Mouse (Mus musculus) CH12.LX (cell line): Measurements from ENCODE around the gene Lrp6. TPM values are rescaled to one million over a fixed set of nuclear protein-coding genes. Genes with fewer than 3 reads are reported as not detected.

Experiments
- DNase-seq: peaks from one replicate; pipeline ENCODE4 v3.0.0-alpha.2; 2013; ENCODE audit errors: extremely low read depth
- H3K27ac ChIP-seq: 2 replicates; pipeline ENCODE4 v1.5.1; 2012; ENCODE audit warnings: low read depth, mild to moderate bottlenecking, control low read depth, moderate library complexity; ENCODE audit not compliant: insufficient read depth
- H3K27me3 ChIP-seq: replicated peaks from 2 replicates; pipeline ENCODE3; 2012; ENCODE audit warnings: inconsistent platforms
- H3K36me3 ChIP-seq, 2 experiments: replicated peaks in 1 of 2; 2 replicates each; pipeline versions ENCODE3 to v1.6.1; 2012; ENCODE audit warnings: inconsistent platforms in 1 of 2, low read length in 1 of 2, mild to moderate bottlenecking in 1 of 2, mixed read lengths in 1 of 2, moderate library complexity in 1 of 2; ENCODE audit not compliant: control insufficient read depth in 1 of 2, insufficient read depth in 1 of 2
- H3K4me1 ChIP-seq, 2 experiments: 2 replicates each; pipeline ENCODE4 v1.6.1; 2012; ENCODE audit warnings: inconsistent platforms in 1 of 2, moderate library complexity in 1 of 2; ENCODE audit not compliant: insufficient read depth in 2 of 2, control insufficient read depth in 1 of 2
- H3K4me2 ChIP-seq: 2 replicates; pipeline ENCODE4 v1.6.1; 2012; ENCODE audit warnings: low read depth, mild to moderate bottlenecking, control low read depth; ENCODE audit not compliant: poor library complexity, insufficient read depth, severe bottlenecking
- H3K4me3 ChIP-seq, 3 experiments: fragments of 150-350 bp in 1 of 3; sonication (generic) in 1 of 3; replicated peaks in 1 of 3; 2 replicates each; pipeline versions ENCODE3 to v1.5.1; 2011 to 2012; ENCODE audit warnings: low read depth in 2 of 3, low read length in 2 of 3, mild to moderate bottlenecking in 2 of 3, moderate library complexity in 2 of 3, control low read depth in 1 of 3, improper control_type of control experiment in 1 of 3, inconsistent platforms in 1 of 3, mixed read lengths in 1 of 3; ENCODE audit not compliant: poor library complexity in 1 of 3
- H3K79me2 ChIP-seq: replicated peaks from 2 replicates; pipeline ENCODE4 v1.6.1; 2012; ENCODE audit warnings: mild to moderate bottlenecking, moderate library complexity; ENCODE audit not compliant: control insufficient read depth, poor library complexity, insufficient read depth, severe bottlenecking; ENCODE audit errors: extremely low read depth
- H3K9ac ChIP-seq: 2 replicates; pipeline ENCODE4 v1.6.1; 2012; ENCODE audit warnings: low read depth, mild to moderate bottlenecking, control low read depth, moderate library complexity; ENCODE audit not compliant: insufficient read depth
- H3K9me3 ChIP-seq: replicated peaks from 2 replicates; pipeline ENCODE3; 2012; ENCODE audit warnings: low read length, inconsistent platforms, mixed read lengths
- BHLHE40 ChIP-seq: IDR thresholded peaks from 2 replicates; pipeline ENCODE4 v1.6.1; 2011; ENCODE audit warnings: mild to moderate bottlenecking, low read depth, low read length, improper control_type of control experiment
- CHD2 ChIP-seq: IDR thresholded peaks from 2 replicates; pipeline ENCODE4 v1.6.1; 2011; ENCODE audit warnings: low read length, improper control_type of control experiment
- CTCF ChIP-seq, 2 experiments: IDR thresholded peaks in 1 of 2; conservative IDR thresholded peaks in 1 of 2; 2 replicates each; pipeline ENCODE4 v1.5.1; 2011 to 2012; ENCODE audit warnings: low read depth in 2 of 2, low read length in 2 of 2, improper control_type of control experiment in 1 of 2, inconsistent platforms in 1 of 2, mild to moderate bottlenecking in 1 of 2, moderate library complexity in 1 of 2
- ELF1 ChIP-seq: IDR thresholded peaks from 2 replicates; pipeline ENCODE4 v1.6.1; 2014; ENCODE audit warnings: low read depth, mild to moderate bottlenecking, inconsistent platforms, low read length, improper control_type of control experiment
- GABPA ChIP-seq: IDR thresholded peaks from 2 replicates; pipeline ENCODE4 v1.6.1; 2012; ENCODE audit warnings: low read depth, low read length, improper control_type of control experiment, inconsistent platforms; ENCODE audit not compliant: insufficient replicate concordance
- IRF4 ChIP-seq: IDR thresholded peaks from 2 replicates; pipeline ENCODE4 v1.6.1; 2014; ENCODE audit warnings: low read depth, mild to moderate bottlenecking, inconsistent platforms, low read length, improper control_type of control experiment
- MAFK ChIP-seq: IDR thresholded peaks from 2 replicates; pipeline ENCODE4 v1.6.1; 2011; ENCODE audit warnings: low read length, improper control_type of control experiment; ENCODE audit not compliant: insufficient replicate concordance
- MAX ChIP-seq: IDR thresholded peaks from 2 replicates; pipeline ENCODE4 v1.6.1; 2011; ENCODE audit warnings: low read length, improper control_type of control experiment
- MAZ ChIP-seq: IDR thresholded peaks from 2 replicates; pipeline ENCODE4 v1.6.1; 2012; ENCODE audit warnings: low read depth, mild to moderate bottlenecking, inconsistent platforms, low read length, improper control_type of control experiment, moderate library complexity
- MEF2A ChIP-seq: IDR thresholded peaks from 2 replicates; pipeline ENCODE4 v1.6.1; 2014; ENCODE audit warnings: low read depth, mild to moderate bottlenecking, inconsistent platforms, low read length, improper control_type of control experiment, borderline replicate concordance
- MYC ChIP-seq: IDR thresholded peaks from 2 replicates; pipeline ENCODE4 v1.6.1; 2011; ENCODE audit warnings: low read depth, mild to moderate bottlenecking, improper control_type of control experiment, low read length
- NELFE ChIP-seq: IDR thresholded peaks from 2 replicates; pipeline ENCODE4 v1.6.1; 2011; ENCODE audit warnings: low read depth, low read length, improper control_type of control experiment
- POLR2A ChIP-seq: IDR thresholded peaks from 2 replicates; pipeline ENCODE4 v1.6.1; 2011; ENCODE audit warnings: low read depth, mild to moderate bottlenecking, improper control_type of control experiment, low read length
- POLR2AphosphoS2 ChIP-seq: IDR thresholded peaks from 2 replicates; pipeline ENCODE4 v1.6.1; 2011; ENCODE audit warnings: low read depth, low read length, improper control_type of control experiment
- RCOR1 ChIP-seq: conservative IDR thresholded peaks from 2 replicates; pipeline ENCODE4 v1.6.1; 2012; ENCODE audit warnings: low read depth, mild to moderate bottlenecking, inconsistent platforms, low read length, improper control_type of control experiment
- UBTF ChIP-seq: IDR thresholded peaks from 2 replicates; pipeline ENCODE4 v1.6.1; 2012; ENCODE audit warnings: low read depth, mild to moderate bottlenecking, inconsistent platforms, low read length, improper control_type of control experiment, moderate library complexity
- USF1 ChIP-seq: IDR thresholded peaks from 2 replicates; pipeline ENCODE4 v1.6.1; 2014; ENCODE audit warnings: low read depth, mild to moderate bottlenecking, inconsistent platforms, low read length, improper control_type of control experiment
- ZC3H11A ChIP-seq: IDR thresholded peaks from 2 replicates; pipeline ENCODE4 v1.6.1; 2012; ENCODE audit warnings: low read depth, mild to moderate bottlenecking, inconsistent platforms, low read length, improper control_type of control experiment
- ZKSCAN1 ChIP-seq: IDR thresholded peaks from 2 replicates; pipeline ENCODE4 v1.6.1; 2012; ENCODE audit warnings: low read depth, inconsistent platforms, low read length, improper control_type of control experiment, borderline replicate concordance
- ZMIZ1 ChIP-seq: IDR thresholded peaks from 2 replicates; pipeline ENCODE4 v1.6.1; 2012; ENCODE audit warnings: low read depth, mild to moderate bottlenecking, inconsistent platforms, low read length, improper control_type of control experiment
- ZNF384 ChIP-seq: IDR thresholded peaks from 2 replicates; pipeline ENCODE4 v1.6.1; 2012; ENCODE audit warnings: low read depth, low read length, improper control_type of control experiment, inconsistent platforms
- dilution Hi-C: fragments of 300-500 bp; cut with MboI; formaldehyde crosslinking; loops from 2 replicates; pipeline ENCODE4 v1.14.3; 2020; ENCODE audit warnings: low sequenced_read_pairs; ENCODE audit not compliant: extremely low pct_unique_long_range_greater_than_20kb, extremely low pct_ligation_motif_present
- in situ Hi-C: fragments of 300-500 bp; cut with MboI; formaldehyde crosslinking; loops from 3 replicates; pipeline ENCODE4 v1.14.3; 2019; ENCODE audit warnings: low sequenced_read_pairs, low pct_ligation_motif_present, low pct_unique_long_range_greater_than_20kb, mixed read lengths
- polyA plus RNA-seq: library from polyadenylated mRNA; unstranded; fragments of >175 nt; gene quantifications from 2 replicates; pipeline ENCODE4 v1.2.1, GENCODE M21; 2012; ENCODE audit warnings: low read depth; ENCODE audit not compliant: insufficient read length
- total RNA-seq, 2 experiments: library from RNA; depleted of rRNA; stranded (reverse); fragments of 300-350 nt in 1 of 2; fragments of >200 nt in 1 of 2; gene quantifications; 2 replicates each; pipeline ENCODE4 v1.2.3; 2012 to 2014

The Lrp6 gene
- total and polyA plus RNA-seq, 3 experiments = 12.4 to 15.6 (median 13.3) TPM

DNA sequence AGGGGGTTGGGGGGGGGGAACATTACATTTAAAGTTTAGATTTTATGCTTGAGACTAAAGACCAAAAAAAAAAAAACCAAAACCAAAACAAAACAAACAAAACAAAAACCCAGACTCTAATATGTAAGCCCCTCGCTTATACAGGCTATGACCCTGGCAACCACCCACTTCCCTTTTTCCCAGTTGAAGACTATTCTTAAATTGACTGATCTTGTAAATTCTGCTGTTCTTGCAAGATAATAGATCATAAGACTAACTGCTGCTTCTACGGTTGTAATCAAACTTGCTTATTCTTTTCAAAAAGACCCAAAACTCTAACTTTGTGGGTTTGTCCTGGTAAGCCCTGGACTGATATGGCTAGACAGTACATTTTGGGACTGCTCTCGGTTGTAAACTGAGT is 27.3 kb downstream of the Lrp6 start:
- Histone ChIP-seq H3K4me3 (no peak overlapping the region), H3K36me3 (peaks cover 0 to 17% of the 10 kb centered on the region in 2 experiments), H3K27me3 (no peaks in the 10 kb centered on the region), H3K9ac (no peak overlapping the region), H3K4me1 (peaks cover 3 to 58% of the 10 kb centered on the region in 2 experiments), H3K9me3 (no peaks in the 10 kb centered on the region), H3K79me2 (peaks cover 6% of the 10 kb centered on the region; the same call in 1 of the 2 replicates)
- in situ Hi-C loops = no loop called here
- DNase-seq = peak; percentile 21
- TF ChIP-seq ELF1 (no peak), MAFK (0 out of 2 replicates have a peak, but pooled peaks have one; percentile 16), IRF4 (0 out of 2 replicates have a peak, but pooled peaks have one; percentile 12)
- TF ChIP-seq, all 38 proteins: peak for 2
- H3K4me2 ChIP-seq = no peak overlapping the region
- H3K27ac ChIP-seq = no peak overlapping the region
- dilution Hi-C loops = no loop called here

GRCm38 (mm10) chr6:134538805-134539204 is 28.0 kb downstream of the Lrp6 start:
- Histone ChIP-seq H3K27me3 (no peaks in the 10 kb centered on the region), H3K4me1 (peaks cover 3 to 52% of the 10 kb centered on the region in 2 experiments), H3K4me2 (no peak overlapping the region; the same call in 1 of the 2 replicates)
- TF ChIP-seq ZKSCAN1 (no peak), POLR2A (no peak), MAFK (no peak), MAZ (no peak), CTCF (conservative IDR thresholded peaks at IDR 0.05 in 1 of 2, IDR thresholded peaks at IDR 0.05 in 1 of 2; ENCODE audit: low read depth in 2 of 2, low read length in 2 of 2) (no peak), MAX (no peak), USF1 (no peak), IRF4 (no peak), UBTF (no peak), GABPA (no peak), MYC (no peak), BHLHE40 (no peak), ZNF384 (no peak), POLR2AphosphoS2 (no peak), CHD2 (no peak), RCOR1 (no peak), ZC3H11A (no peak), MEF2A (no peak), NELFE (no peak), ZMIZ1 (no peak)
- TF ChIP-seq, all 38 proteins: peak for 0
- no peak overlapping the region for H3K27ac ChIP-seq
- DNase-seq = peak; percentile 39
- no peak overlapping the region for H3K4me3 ChIP-seq
- in situ Hi-C loops = no loop called here
- H3K9ac ChIP-seq = no peak overlapping the region
- dilution Hi-C loops = no loop called here
- no peaks in the 10 kb centered on the region for H3K9me3 ChIP-seq
- H3K36me3 ChIP-seq = peaks cover 0 to 17% of the 10 kb centered on the region in 2 experiments
- peaks cover 6% of the 10 kb centered on the region; the same call in 1 of the 2 replicates for H3K79me2 ChIP-seq
